Comparison of ENCODE assay signal across 21 mouse cellular contexts in genomic region chr5:22027240-22027875, GRCm38 (mm10).
"Had no signal": no experiment of that assay in that cellular context is flagged by ENCODE, and none has a peak within 500 bp of the region (broad histone marks: within the 10 kb centered on the region; RNA-seq: fewer than 3 reads in every experiment).

No protein-coding gene starts in this region.

- H3K27ac ChIP-seq: intestine, embryonic 15.5 days; kidney, embryonic 15.5 days; left cerebral cortex, adult 2 months; liver, embryonic 14.5 days; lung, embryonic 15.5 days; neural tube, embryonic 12.5 days; neural tube, embryonic 15.5 days; stomach, embryonic 15.5 days had no signal

- H3K4me3 ChIP-seq: intestine, embryonic 15.5 days; kidney, embryonic 15.5 days; left cerebral cortex, adult 2 months; lung, embryonic 15.5 days; neural tube, embryonic 12.5 days; neural tube, embryonic 15.5 days; stomach, embryonic 15.5 days had no signal

- H3K9ac ChIP-seq: intestine, embryonic 15.5 days; kidney, embryonic 15.5 days; liver, embryonic 14.5 days; lung, embryonic 15.5 days; neural tube, embryonic 12.5 days; neural tube, embryonic 15.5 days; stomach, embryonic 15.5 days had no signal

- H3K36me3 ChIP-seq: intestine, embryonic 15.5 days; kidney, embryonic 15.5 days; lung, embryonic 15.5 days; neural tube, embryonic 12.5 days; neural tube, embryonic 15.5 days; stomach, embryonic 15.5 days had no signal

- ATAC-seq: intestine, embryonic 15.5 days had no signal

- H3K27me3 ChIP-seq: intestine, embryonic 15.5 days; kidney, embryonic 15.5 days; lung, embryonic 15.5 days; neural tube, embryonic 12.5 days; neural tube, embryonic 15.5 days; stomach, embryonic 15.5 days had no signal

- H3K4me1 ChIP-seq: intestine, embryonic 15.5 days; lung, embryonic 15.5 days; stomach, embryonic 15.5 days had no signal

- H3K9me3 ChIP-seq: intestine, embryonic 15.5 days; kidney, embryonic 15.5 days; lung, embryonic 15.5 days; neural tube, embryonic 12.5 days; neural tube, embryonic 15.5 days; stomach, embryonic 15.5 days had no signal

- H3K4me2 ChIP-seq: intestine, embryonic 15.5 days; kidney, embryonic 15.5 days; liver, embryonic 11.5 days; lung, embryonic 15.5 days; midbrain, embryonic 11.5 days; neural tube, embryonic 12.5 days; neural tube, embryonic 15.5 days; stomach, embryonic 15.5 days had no signal

- DNase-seq: kidney, adult 11 months; kidney, adult 8-10 months; kidney, postnatal 10 days; kidney, postnatal 36 days; layer of hippocampus, postnatal 36 days; lung, adult 18-20 months; lung, postnatal 10 days; lung, postnatal 36 days; midbrain, embryonic 14.5 days; retina, postnatal 1 day; thymus, postnatal 25 days had no signal
